Mouse (Mus musculus) lung, embryonic 15.5 days (tissue): Measurements from ENCODE around the gene Serping1. TPM values are rescaled to one million over a fixed set of nuclear protein-coding genes. Genes with fewer than 3 reads are reported as not detected.
A peak's percentile ranks its signal among the peaks of the same experiment; 100 is the strongest.
"Not testable (repeated sequence)": the region's sequence is repeated elsewhere in the genome, so short reads cannot be mapped to it uniquely, and the experiment has no call there.

Experiments
- ATAC-seq: fragments of 200-750 bp; cut with Nextera tagmentation; 2 replicates; pipeline ENCODE4 v1.8.0; 2017; ENCODE audit warnings: moderate number of reproducible peaks, borderline replicate concordance; ENCODE audit not compliant: low FRiP score, low TSS enrichment; ENCODE audit errors: extremely low read depth
- H3K27ac ChIP-seq: fragments of 300-500 bp; sonication (generic); 2 replicates; pipeline ENCODE4 v1.5.1; 2015; ENCODE audit warnings: moderate library complexity, mild to moderate bottlenecking, inconsistent platforms
- H3K27me3 ChIP-seq: fragments of 300-500 bp; sonication (generic); 2 replicates; pipeline ENCODE4 v1.6.1; 2015; ENCODE audit warnings: inconsistent platforms
- H3K36me3 ChIP-seq: fragments of 300-500 bp; sonication (generic); 2 replicates; pipeline ENCODE4 v1.6.1; 2015; ENCODE audit warnings: inconsistent platforms
- H3K4me1 ChIP-seq: fragments of 300-500 bp; sonication (generic); 2 replicates; pipeline ENCODE4 v1.6.1; 2015; ENCODE audit warnings: inconsistent platforms
- H3K4me2 ChIP-seq: fragments of 300-500 bp; sonication (generic); 2 replicates; pipeline ENCODE4 v1.6.1; 2015; ENCODE audit warnings: inconsistent platforms, mild to moderate bottlenecking, moderate library complexity
- H3K4me3 ChIP-seq: fragments of 300-500 bp; sonication (generic); 2 replicates; pipeline ENCODE4 v1.5.1; 2015; ENCODE audit warnings: mild to moderate bottlenecking, inconsistent platforms
- H3K9ac ChIP-seq: fragments of 300-500 bp; sonication (generic); 2 replicates; pipeline ENCODE4 v1.6.1; 2015; ENCODE audit warnings: inconsistent platforms
- H3K9me3 ChIP-seq: fragments of 300-500 bp; sonication (generic); 2 replicates; pipeline ENCODE4 v1.6.1; 2016; ENCODE audit warnings: inconsistent platforms
- WGBS: fragments of 180-500 bp; shearing (Covaris S2); methylation state at CpG from one replicate; pipeline ENCODE4 v1.1.7; 2015; 5-methylcytosine and 5-hydroxymethylcytosine counted together
- polyA plus RNA-seq: library from polyadenylated mRNA; unstranded; fragments of >200 nt; fragmentation: Nextera tagmentation; extraction: Ambion mirVana; gene quantifications from 2 replicates; pipeline ENCODE4 v1.2.1, GENCODE M21; 2015

Serping1 gene
- polyA plus RNA-seq, 1 experiment from 2014 or later, result 104 TPM

DNA sequence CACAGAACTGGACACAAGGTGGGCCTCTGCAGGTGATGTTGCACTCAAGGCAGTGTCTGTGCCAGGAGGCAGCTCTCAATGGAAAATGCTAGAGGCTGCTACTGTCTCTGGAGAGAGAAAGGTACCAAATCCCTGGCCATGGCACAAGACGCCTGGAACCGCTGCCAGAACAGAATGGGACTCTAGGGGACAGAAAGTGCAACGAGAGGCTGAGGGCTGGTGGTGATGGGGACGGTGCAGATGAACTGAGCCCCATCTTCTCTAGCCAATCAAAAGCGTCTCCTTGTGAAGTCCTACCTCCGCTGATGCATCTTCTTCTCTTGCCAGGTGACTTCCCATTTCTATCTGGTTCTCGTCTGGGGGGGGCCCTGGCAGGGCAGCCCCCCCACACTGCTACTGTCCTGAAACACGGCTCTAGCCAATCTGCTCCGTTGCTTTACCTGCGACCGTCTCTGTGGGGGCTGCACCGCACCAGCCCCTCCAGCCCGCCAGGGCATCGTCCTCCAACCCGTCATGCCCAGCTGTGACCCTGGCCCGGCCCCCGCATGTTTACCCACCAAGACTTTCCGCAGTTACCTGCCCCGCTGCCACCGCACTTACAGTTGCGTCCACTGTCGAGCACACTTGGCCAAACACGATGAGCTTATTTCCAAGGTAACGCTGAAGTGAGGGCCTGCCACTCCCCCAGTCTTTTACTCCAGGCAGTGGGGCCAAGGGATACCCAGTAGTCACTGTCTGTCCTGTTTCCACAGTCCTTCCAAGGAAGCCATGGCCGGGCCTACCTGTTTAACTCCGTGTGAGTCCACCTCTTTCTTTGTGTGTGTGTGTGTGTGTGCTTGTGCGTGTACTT is 38.7 kb downstream of the Serping1 start:
- Histone ChIP-seq H3K36me3 (peaks cover 6% of the 10 kb centered on the region), H3K4me2 (peak overlapping the region; percentile 40), H3K4me1 (peaks cover 74% of the 10 kb centered on the region), H3K27ac (0 out of 2 replicates have a peak overlapping the region, but pooled peaks have one; percentile 71), H3K9me3 (no peaks in the 10 kb centered on the region), H3K27me3 (peaks cover 16% of the 10 kb centered on the region; the same call in 1 of the 2 replicates), H3K9ac (no peak overlapping the region), H3K4me3 (peak overlapping the region; percentile 7)
- WGBS, result 4% methylated on average over 27 of the region's 27 CpGs
- no peak for ATAC-seq

- Histone ChIP-seq H3K4me3 (no peak overlapping the region; the same call in 1 of the 2 replicates), H3K9ac (no peak overlapping the region), H3K4me2 (peak overlapping the region; percentile 46; the same call in 1 of the 2 replicates), H3K36me3 (peaks cover 6% of the 10 kb centered on the region; the same call in 1 of the 2 replicates), H3K27me3 (peaks cover 16% of the 10 kb centered on the region; the same call in 1 of the 2 replicates), H3K9me3 (no peaks in the 10 kb centered on the region), H3K4me1 (peaks cover 63% of the 10 kb centered on the region), H3K27ac (no peak overlapping the region)
- 18% methylated on average over 7 of the region's 7 CpGs for WGBS
- ATAC-seq, result no peak
Measured at GRCm38 (mm10) chr2:84735346-84735920, 39.8 kb downstream of the Serping1 start.

- Histone ChIP-seq H3K27me3 (peaks cover 16% of the 10 kb centered on the region; the same call in 1 of the 2 replicates), H3K4me2 (peak overlapping the region; percentile 46), H3K36me3 (peaks cover 1% of the 10 kb centered on the region; the same call in 1 of the 2 replicates), H3K4me1 (peaks cover 58% of the 10 kb centered on the region), H3K9ac (peak overlapping the region; percentile 32; the same call in 1 of the 2 replicates), H3K27ac (no peak overlapping the region), H3K4me3 (peak overlapping the region; percentile 37), H3K9me3 (no peaks in the 10 kb centered on the region)
- WGBS, result 0% methylated on average over 2 of the region's 2 CpGs
- ATAC-seq, result no peak
Measured at GRCm38 (mm10) chr2:84734919-84735318, 40.3 kb downstream of the Serping1 start.

- no peaks in the 10 kb centered on the region for H3K36me3 ChIP-seq
- WGBS, result under 1% methylated on average over 11 of the region's 11 CpGs
- ATAC-seq, result no peak
- H3K4me2 ChIP-seq, result peak overlapping the region; percentile 46
- H3K27me3 ChIP-seq, result peaks cover 16% of the 10 kb centered on the region; the same call in 1 of the 2 replicates
- H3K9me3 ChIP-seq, result no peaks in the 10 kb centered on the region
- peak overlapping the region; percentile 37 for H3K4me3 ChIP-seq
- no peak overlapping the region for H3K27ac ChIP-seq
- peaks cover 53% of the 10 kb centered on the region for H3K4me1 ChIP-seq
- peak overlapping the region; percentile 32 for H3K9ac ChIP-seq
Measured at GRCm38 (mm10) chr2:84734351-84734864, 40.8 kb downstream of the Serping1 start.

DNA sequence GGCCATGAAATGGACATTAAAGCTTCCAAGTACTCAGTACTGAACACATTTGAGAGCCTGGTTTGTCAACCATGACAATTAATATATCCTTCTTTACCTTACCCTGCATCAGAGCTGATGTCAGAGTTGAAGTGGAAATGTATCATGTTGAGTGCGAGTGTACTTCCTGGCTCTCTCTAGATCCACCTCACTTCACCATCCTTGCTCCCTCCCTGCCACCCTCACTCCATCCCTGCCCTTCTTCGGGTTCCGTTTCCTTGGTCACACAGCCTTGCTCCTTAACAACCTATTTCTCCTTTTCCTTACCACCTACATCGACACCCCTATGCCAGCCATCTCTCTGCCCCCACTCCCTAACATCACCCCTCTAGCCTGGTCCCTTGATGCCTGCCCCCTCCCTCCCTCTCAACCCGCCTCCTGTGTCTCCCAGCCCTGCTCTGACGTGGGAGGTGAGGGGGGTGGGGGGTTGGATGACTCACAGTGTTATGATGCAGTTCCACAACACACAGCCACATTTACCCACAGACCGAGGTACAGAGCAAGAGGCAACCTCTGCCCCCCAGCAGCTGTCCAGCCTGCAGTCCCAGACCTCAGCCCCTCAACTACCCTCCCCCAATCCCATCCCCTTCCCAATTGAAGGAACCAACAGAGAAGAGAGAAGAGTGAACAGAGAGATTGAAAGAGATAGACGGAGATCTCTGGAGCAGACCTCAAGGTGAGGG is 41.5 kb downstream of the Serping1 start, which contains the start of gene Ypel4:
TSS of gene Ypel4 (plus strand) at position 480 of the 722 bp plus-strand sequence.
- peak; percentile 4; the same call in 1 of the 2 replicates for ATAC-seq
- WGBS, result 2% methylated on average over 8 of the region's 8 CpGs
- no peaks in the 10 kb centered on the region for H3K36me3 ChIP-seq
- peak within 1 kb of the TSS; percentile 46 for H3K4me2 ChIP-seq
- peak within 1 kb of the TSS; percentile 32 for H3K9ac ChIP-seq
- peaks cover 16% of the 10 kb centered on the region; the same call in 1 of the 2 replicates for H3K27me3 ChIP-seq
- no peak within 1 kb of the TSS for H3K27ac ChIP-seq
- H3K9me3 ChIP-seq, result no peaks in the 10 kb centered on the region
- peaks cover 46% of the 10 kb centered on the region for H3K4me1 ChIP-seq
- peak within 1 kb of the TSS; percentile 37 for H3K4me3 ChIP-seq

GRCm38 (mm10) chr2:84732394-84732793 is 42.9 kb downstream of the Serping1 start:
- Histone ChIP-seq H3K36me3 (no peaks in the 10 kb centered on the region), H3K4me1 (peaks cover 33% of the 10 kb centered on the region), H3K27ac (no peak overlapping the region), H3K27me3 (peaks cover 16% of the 10 kb centered on the region; the same call in 1 of the 2 replicates), H3K4me2 (no peak overlapping the region), H3K9me3 (no peaks in the 10 kb centered on the region), H3K9ac (no peak overlapping the region), H3K4me3 (no peak overlapping the region)
- ATAC-seq, result no peak
- 56% methylated on average over 1 of the region's 1 CpGs for WGBS

- peaks cover 16% of the 10 kb centered on the region; the same call in 1 of the 2 replicates for H3K27me3 ChIP-seq
- WGBS, result 75% methylated on average over 3 of the region's 3 CpGs
- no peak overlapping the region for H3K4me3 ChIP-seq
- H3K9ac ChIP-seq, result no peak overlapping the region
- H3K9me3 ChIP-seq, result no peaks in the 10 kb centered on the region
- H3K36me3 ChIP-seq, result no peaks in the 10 kb centered on the region
- ATAC-seq, result no peak
- peaks cover 26% of the 10 kb centered on the region for H3K4me1 ChIP-seq
- H3K27ac ChIP-seq, result no peak overlapping the region
- no peak overlapping the region for H3K4me2 ChIP-seq
Measured at GRCm38 (mm10) chr2:84731206-84731605, 44.0 kb downstream of the Serping1 start.

- not testable (repeated sequence) for H3K4me3 ChIP-seq, H3K4me2 ChIP-seq, H3K9ac ChIP-seq, H3K27ac ChIP-seq, ATAC-seq, H3K27me3 ChIP-seq, H3K9me3 ChIP-seq
- WGBS, result 79% methylated on average over 5 of the region's 5 CpGs
- peaks cover 13% of the 10 kb centered on the region for H3K36me3 ChIP-seq
- peaks cover 15% of the 10 kb centered on the region for H3K4me1 ChIP-seq
Measured at GRCm38 (mm10) chr2:84728191-84728590, 47.1 kb downstream of the Serping1 start.

DNA sequence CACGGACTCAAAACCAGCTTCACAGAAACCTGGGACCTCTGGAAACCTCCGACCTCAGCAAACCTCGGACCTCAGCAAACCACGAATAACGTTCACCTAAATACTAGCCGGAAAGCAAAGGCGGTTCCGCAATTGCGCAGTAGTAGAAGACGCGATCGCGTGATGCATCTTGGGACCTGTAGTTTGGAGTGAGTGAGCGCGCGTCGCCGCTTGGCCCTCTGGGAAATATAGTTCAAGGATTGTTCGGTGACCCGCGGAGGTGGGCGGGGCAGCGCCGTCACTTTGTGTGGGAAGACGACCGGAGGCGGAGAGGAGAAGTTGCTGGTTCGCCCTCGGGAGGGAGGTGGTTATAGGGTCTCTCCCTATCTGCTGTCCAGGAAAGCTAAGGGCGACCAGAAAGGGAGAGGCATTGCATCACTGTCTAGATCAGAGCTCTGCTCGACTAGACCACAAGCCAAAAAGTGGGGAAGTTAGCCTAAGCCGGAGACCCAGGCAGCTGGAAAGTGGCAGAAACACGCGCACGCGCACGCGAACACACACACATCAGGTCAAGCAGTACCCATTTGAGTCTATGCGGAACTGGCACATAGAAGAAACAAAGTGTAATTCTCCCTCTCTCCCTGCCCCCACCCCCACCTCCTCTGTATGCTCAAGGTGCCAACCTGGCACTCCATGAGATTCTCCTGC is 47.9 kb downstream of the Serping1 start, which contains the start of gene Clp1:
TSS of gene Clp1 (minus strand) at position 179 of the 687 bp plus-strand sequence.
- no peaks in the 10 kb centered on the region for H3K9me3 ChIP-seq
- peak within 1 kb of the TSS; percentile 82 for H3K27ac ChIP-seq
- H3K4me3 ChIP-seq, result peak within 1 kb of the TSS; percentile 63
- H3K9ac ChIP-seq, result peak within 1 kb of the TSS; percentile 56
- under 1% methylated on average over 39 of the region's 39 CpGs for WGBS
- H3K27me3 ChIP-seq, result no peaks in the 10 kb centered on the region
- ATAC-seq, result peak; percentile 97
- peak within 1 kb of the TSS; percentile 85 for H3K4me2 ChIP-seq
- H3K4me1 ChIP-seq, result peaks cover 15% of the 10 kb centered on the region
- H3K36me3 ChIP-seq, result peaks cover 14% of the 10 kb centered on the region

DNA sequence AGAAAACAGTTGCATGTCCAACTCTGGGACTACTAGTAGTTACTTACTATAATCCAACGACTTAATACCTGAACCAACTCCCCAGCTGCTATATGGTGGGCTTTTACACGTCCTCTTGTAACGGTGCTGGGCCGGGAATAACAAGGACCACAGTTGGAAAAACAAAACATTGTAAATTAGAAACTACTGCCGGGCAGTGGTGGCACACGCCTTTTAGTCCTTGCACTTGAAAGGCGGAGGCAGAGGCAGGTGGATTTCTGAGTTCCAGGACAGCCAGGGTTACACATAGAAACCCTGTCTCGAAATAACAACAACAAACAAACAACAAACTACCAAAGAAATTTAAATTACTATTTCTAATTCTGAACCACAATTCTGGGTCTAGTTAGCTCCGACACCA is 48.5 kb downstream of the Serping1 start:
- Histone ChIP-seq H3K27ac (0 out of 2 replicates have a peak overlapping the region, but pooled peaks have one; percentile 82), H3K4me3 (peak overlapping the region; percentile 63), H3K4me2 (peak overlapping the region; percentile 85), H3K9me3 (no peaks in the 10 kb centered on the region), H3K36me3 (peaks cover 16% of the 10 kb centered on the region), H3K4me1 (peaks cover 15% of the 10 kb centered on the region), H3K27me3 (no peaks in the 10 kb centered on the region), H3K9ac (peak overlapping the region; percentile 56)
- ATAC-seq, result peak; percentile 9; the same call in 1 of the 2 replicates
- WGBS, result 5% methylated on average over 9 of the region's 9 CpGs
